Mouse (Mus musculus) heart, adult 2 months (tissue): ENCODE measurements around the gene Ell. TPM values are rescaled to one million over a fixed set of nuclear protein-coding genes. Genes with fewer than 3 reads are reported as not detected.

ENCODE experiments used
- DNase-seq, 2 experiments: peaks; one replicate each; pipeline ENCODE4 v3.0.0; 2021
- H3K27ac ChIP-seq: fragments of 200-600 bp; 2 replicates; pipeline ENCODE4 v1.8.1; 2022
- H3K27me3 ChIP-seq: fragments of 200-500 bp; 2 replicates; pipeline ENCODE4 v1.6.1; 2012; ENCODE audit warnings: mild to moderate bottlenecking, low read length, inconsistent platforms, mixed read lengths; ENCODE audit not compliant: control insufficient read depth, insufficient read depth
- H3K36me3 ChIP-seq: fragments of 200-500 bp; 2 replicates; pipeline ENCODE4 v1.6.1; 2012; ENCODE audit warnings: low read length, inconsistent platforms; ENCODE audit not compliant: control insufficient read depth, insufficient read depth
- H3K4me1 ChIP-seq: fragments of 200-500 bp; 2 replicates; pipeline ENCODE4 v1.6.1; 2011; ENCODE audit warnings: low read length; ENCODE audit not compliant: control insufficient read depth, insufficient read depth
- H3K4me3 ChIP-seq: fragments of 200-600 bp; 2 replicates; pipeline ENCODE4 v1.8.1; 2022
- H3K79me2 ChIP-seq: fragments of 200-500 bp; replicated peaks from 2 replicates; pipeline ENCODE4 v1.6.1; 2012; ENCODE audit warnings: mild to moderate bottlenecking, inconsistent platforms, low read length, moderate library complexity, mixed read lengths; ENCODE audit not compliant: control insufficient read depth, insufficient read depth
- H3K9ac ChIP-seq: fragments of 200-500 bp; 2 replicates; pipeline ENCODE4 v1.6.1; 2012; ENCODE audit warnings: low read depth, mild to moderate bottlenecking, control low read depth, inconsistent platforms, low read length, mixed read lengths
- CTCF ChIP-seq: fragments of 200-600 bp; IDR thresholded peaks from 2 replicates; pipeline ENCODE4 v1.8.1; 2022; ENCODE audit warnings: antibody characterized with exemption, mild to moderate bottlenecking, moderate library complexity
- EP300 ChIP-seq: fragments of 200-500 bp; IDR thresholded peaks from 2 replicates; pipeline ENCODE4 v1.6.1; 2011; ENCODE audit warnings: low read depth, low read length, control low read depth; ENCODE audit not compliant: insufficient read depth
- POLR2A ChIP-seq: fragments of 200-500 bp; IDR thresholded peaks from 2 replicates; pipeline ENCODE4 v1.6.1; 2011; ENCODE audit warnings: mild to moderate bottlenecking, low read depth, low read length, control low read depth; ENCODE audit not compliant: insufficient read depth
- WGBS: fragments of 180-500 bp; shearing (Covaris S2); methylation state at CpG from one replicate; pipeline ENCODE4 v1.1.7; 2018; 5-methylcytosine and 5-hydroxymethylcytosine counted together
- intact Hi-C: fragments of 180-260 bp; cut with DNase I; formaldehyde crosslinking; loops from one replicate; pipeline ENCODE4 v1.15.1; 2025
- polyA plus RNA-seq: library from polyadenylated mRNA; depleted of rRNA; stranded (reverse); fragments of >200 nt; gene quantifications from 2 replicates; pipeline ENCODE4 v1.2.3, GENCODE M21; 2012; rRNA removed
- total RNA-seq, 2 experiments: library from RNA; stranded (reverse); gene quantifications; 2 replicates each; pipeline ENCODE4 v1.2.3; 2021

Ell gene
- total and polyA plus RNA-seq, 3 experiments = 9.6 to 12.7 (median 12.0) TPM

- Histone ChIP-seq H3K4me3 (no peak overlapping the region), H3K9ac (no peak overlapping the region), H3K4me1 (peaks cover 14% of the 10 kb centered on the region), H3K27me3 (no peaks in the 10 kb centered on the region), H3K79me2 (no peaks in the 10 kb centered on the region), H3K36me3 (no peaks in the 10 kb centered on the region), H3K27ac (peak overlapping the region; percentile 55)
- TF ChIP-seq POLR2A (0 out of 2 replicates have a peak, but pooled peaks have one; percentile 24), EP300 (peak; percentile 16; the same call in 1 of the 2 replicates), CTCF (no peak)
- peak; percentile 82 to 85 for DNase-seq
- WGBS = 8% methylated on average over 6 of the region's 6 CpGs
- intact Hi-C loops = no loop called here
Measured at GRCm38 (mm10) chr8:70634066-70634465, 94.8 kb downstream of the Ell start.

GRCm38 (mm10) chr8:70635527-70635926, 96.3 kb downstream of the Ell start:
- no peak overlapping the region for H3K9ac ChIP-seq
- 71% methylated on average over 6 of the region's 6 CpGs for WGBS
- no peaks in the 10 kb centered on the region for H3K36me3 ChIP-seq
- intact Hi-C loops = no loop called here
- TF ChIP-seq EP300 (no peak), POLR2A (no peak), CTCF (no peak)
- H3K4me3 ChIP-seq = no peak overlapping the region
- peaks cover 13% of the 10 kb centered on the region for H3K4me1 ChIP-seq
- no peaks in the 10 kb centered on the region for H3K79me2 ChIP-seq
- H3K27me3 ChIP-seq = no peaks in the 10 kb centered on the region
- DNase-seq = peak in 1 of 2 experiments; percentile 40
- H3K27ac ChIP-seq = peak overlapping the region; percentile 33; the same call in 1 of the 2 replicates

GRCm38 (mm10) chr8:70636838-70637237, 97.6 kb downstream of the Ell start:
- WGBS = 80% methylated on average over 8 of the region's 8 CpGs
- intact Hi-C loops = no loop called here
- Histone ChIP-seq H3K27me3 (no peaks in the 10 kb centered on the region), H3K27ac (no peak overlapping the region), H3K36me3 (no peaks in the 10 kb centered on the region), H3K4me1 (peaks cover 11% of the 10 kb centered on the region), H3K4me3 (no peak overlapping the region), H3K79me2 (no peaks in the 10 kb centered on the region), H3K9ac (no peak overlapping the region)
- DNase-seq = no peak
- TF ChIP-seq EP300 (no peak), CTCF (no peak), POLR2A (no peak)

- peaks cover 11% of the 10 kb centered on the region for H3K4me1 ChIP-seq
- H3K27ac ChIP-seq = no peak overlapping the region
- WGBS = 54% methylated on average over 9 of the region's 9 CpGs
- intact Hi-C loops = no loop called here
- H3K36me3 ChIP-seq = no peaks in the 10 kb centered on the region
- no peak overlapping the region for H3K9ac ChIP-seq
- no peak overlapping the region for H3K4me3 ChIP-seq
- H3K79me2 ChIP-seq = no peaks in the 10 kb centered on the region
- no peak for TF ChIP-seq EP300
- no peak for TF ChIP-seq CTCF
- TF ChIP-seq POLR2A = no peak
- no peaks in the 10 kb centered on the region for H3K27me3 ChIP-seq
- DNase-seq = no peak
Measured at GRCm38 (mm10) chr8:70638752-70639151, 99.5 kb downstream of the Ell start.

Other genes starting within 250 kb of the Ell start
- 10 to 100 TPM; 21.6 to 26.4 TPM for gene Ddx49, start 237.0 kb upstream of the Ell start, total RNA-seq
- 24.3 and 27.1 TPM in 2 replicates for gene Ddx49, start 237.0 kb upstream of the Ell start, polyA plus RNA-seq
- 100 to 1,000 TPM; 147 to 155 TPM for gene Cope, start 236.9 kb upstream of the Ell start, total RNA-seq
- gene Cope, start 236.9 kb upstream of the Ell start, polyA plus RNA-seq = 193 and 209 TPM in 2 replicates
- gene Cers1, start 223.7 kb upstream of the Ell start, total RNA-seq = under 1 TPM; 0.34 to 0.64 TPM
- gene Cers1, start 223.7 kb upstream of the Ell start, polyA plus RNA-seq = 0.97 and 1.2 TPM in 2 replicates
- gene Gdf1, start 209.6 kb upstream of the Ell start, total RNA-seq = not detected
- gene Gdf1, start 209.6 kb upstream of the Ell start, polyA plus RNA-seq = 0.14 TPM in 1 of 2 replicates, not detected in the other
- gene Upf1, start 186.2 kb upstream of the Ell start, total RNA-seq = 10 to 100 TPM; 42.6 to 43.9 TPM
- 17.4 and 23.4 TPM in 2 replicates for gene Upf1, start 186.2 kb upstream of the Ell start, polyA plus RNA-seq
- gene Comp, start 165.9 kb upstream of the Ell start, total RNA-seq = 1 to 10 TPM; 5.1 to 5.4 TPM
- gene Comp, start 165.9 kb upstream of the Ell start, polyA plus RNA-seq = 11.5 and 17.4 TPM in 2 replicates
- 1 to 10 TPM; 7.4 to 8.1 TPM for gene Crtc1, start 99.9 kb upstream of the Ell start, total RNA-seq
- gene Crtc1, start 99.9 kb upstream of the Ell start, polyA plus RNA-seq = 13.7 and 14.9 TPM in 2 replicates
- 1 to 10 TPM; 8.1 to 8.6 TPM for gene Klhl26, start 62.5 kb upstream of the Ell start, total RNA-seq
- gene Klhl26, start 62.5 kb upstream of the Ell start, polyA plus RNA-seq = 18.8 and 21.2 TPM in 2 replicates
- gene Tmem59l, start 52.1 kb upstream of the Ell start, total RNA-seq = not detected
- gene Tmem59l, start 52.1 kb upstream of the Ell start, polyA plus RNA-seq = 0.21 and 0.53 TPM in 2 replicates
- gene Crlf1, start 46.3 kb upstream of the Ell start, total RNA-seq = under 1 TPM; 0.68 to 0.89 TPM
- gene Crlf1, start 46.3 kb upstream of the Ell start, polyA plus RNA-seq = 0.38 and 2.3 TPM in 2 replicates
- 100 to 1,000 TPM; 111 to 118 TPM for gene Rex1bd, start 32.7 kb upstream of the Ell start, total RNA-seq
- gene Rex1bd, start 32.7 kb upstream of the Ell start, polyA plus RNA-seq = 129 and 145 TPM in 2 replicates
- gene Uba52, start 28.7 kb upstream of the Ell start, total RNA-seq = 1,000 to 10,000 TPM; 1,480 to 1,595 TPM
- gene Uba52, start 28.7 kb upstream of the Ell start, polyA plus RNA-seq = 439 and 626 TPM in 2 replicates
- gene Fkbp8, start 11.7 kb upstream of the Ell start, total RNA-seq = 100 to 1,000 TPM; 116 to 135 TPM
- 179 and 201 TPM in 2 replicates for gene Fkbp8, start 11.7 kb upstream of the Ell start, polyA plus RNA-seq
- gene Kxd1, start 11.5 kb upstream of the Ell start, total RNA-seq = 10 to 100 TPM; 80.4 to 99.4 TPM
- gene Kxd1, start 11.5 kb upstream of the Ell start, polyA plus RNA-seq = 111 and 121 TPM in 2 replicates
- gene Isyna1, start 54.9 kb downstream of the Ell start, total RNA-seq = 10 to 100 TPM; 26.7 to 28.3 TPM
- 40.3 and 41.6 TPM in 2 replicates for gene Isyna1, start 54.9 kb downstream of the Ell start, polyA plus RNA-seq
- gene Ssbp4, start 69.4 kb downstream of the Ell start, total RNA-seq = 10 to 100 TPM; 34.6 to 35.8 TPM
- gene Ssbp4, start 69.4 kb downstream of the Ell start, polyA plus RNA-seq = 45.6 and 72.8 TPM in 2 replicates
- gene Lrrc25, start 76.7 kb downstream of the Ell start, total RNA-seq = 1 to 10 TPM; 1.6 to 1.8 TPM
- gene Lrrc25, start 76.7 kb downstream of the Ell start, polyA plus RNA-seq = 3.6 and 4.5 TPM in 2 replicates
- gene Gdf15, start 93.0 kb downstream of the Ell start, total RNA-seq = 1 to 10 TPM; 1.1 to 2.0 TPM
- gene Gdf15, start 93.0 kb downstream of the Ell start, polyA plus RNA-seq = 0.38 and 3.8 TPM in 2 replicates
- gene Pgpep1, start 120.9 kb downstream of the Ell start, total RNA-seq = 10 to 100 TPM; 39.7 to 48.4 TPM
- 35.5 and 44.8 TPM in 2 replicates for gene Pgpep1, start 120.9 kb downstream of the Ell start, polyA plus RNA-seq
- 10 to 100 TPM; 56.9 to 64.2 TPM for gene Lsm4, start 133.8 kb downstream of the Ell start, total RNA-seq
- gene Lsm4, start 133.8 kb downstream of the Ell start, polyA plus RNA-seq = 54.1 and 68.3 TPM in 2 replicates
- gene Jund, start 159.5 kb downstream of the Ell start, total RNA-seq = 100 to 1,000 TPM; 123 to 127 TPM
- 66.2 and 109 TPM in 2 replicates for gene Jund, start 159.5 kb downstream of the Ell start, polyA plus RNA-seq
- gene Iqcn, start 164.0 kb downstream of the Ell start, total RNA-seq = not detected
- gene Iqcn, start 164.0 kb downstream of the Ell start, polyA plus RNA-seq = 0.06 and 0.12 TPM in 2 replicates
- not detected for gene Gm3336, start 179.1 kb downstream of the Ell start, total RNA-seq
- gene Gm3336, start 179.1 kb downstream of the Ell start, polyA plus RNA-seq = not detected in 2 replicates
- gene Pde4c, start 184.3 kb downstream of the Ell start, total RNA-seq = 1 to 10 TPM; 2.3 to 2.7 TPM
- 10.8 and 11.0 TPM in 2 replicates for gene Pde4c, start 184.3 kb downstream of the Ell start, polyA plus RNA-seq
- gene Rab3a, start 215.2 kb downstream of the Ell start, total RNA-seq = 10 to 100 TPM; 46.5 to 48.0 TPM
- gene Rab3a, start 215.2 kb downstream of the Ell start, polyA plus RNA-seq = 89.1 and 117 TPM in 2 replicates
- 10 to 100 TPM; 21.7 to 29.1 TPM for gene Mpv17l2, start 221.5 kb downstream of the Ell start, total RNA-seq
- 30.0 and 32.2 TPM in 2 replicates for gene Mpv17l2, start 221.5 kb downstream of the Ell start, polyA plus RNA-seq
- gene Pik3r2, start 237.3 kb downstream of the Ell start, total RNA-seq = 10 to 100 TPM; 22.0 to 22.4 TPM
- gene Pik3r2, start 237.3 kb downstream of the Ell start, polyA plus RNA-seq = 34.3 and 45.5 TPM in 2 replicates